Mouse (Mus musculus) central nervous system, embryonic 14 days (tissue): Measurements from ENCODE around the gene Dnajc25. TPM values are rescaled to one million over a fixed set of nuclear protein-coding genes. Genes with fewer than 3 reads are reported as not detected.

Experiments used
- polyA plus RNA-seq: library from polyadenylated mRNA; depleted of rRNA; stranded (reverse); fragments of >200 nt; gene quantifications from 2 replicates; pipeline ENCODE4 v1.2.3, GENCODE M21; 2012; rRNA removed

The Dnajc25 gene
- polyA plus RNA-seq, result 4.0 and 6.2 TPM in 2 replicates

DNA sequence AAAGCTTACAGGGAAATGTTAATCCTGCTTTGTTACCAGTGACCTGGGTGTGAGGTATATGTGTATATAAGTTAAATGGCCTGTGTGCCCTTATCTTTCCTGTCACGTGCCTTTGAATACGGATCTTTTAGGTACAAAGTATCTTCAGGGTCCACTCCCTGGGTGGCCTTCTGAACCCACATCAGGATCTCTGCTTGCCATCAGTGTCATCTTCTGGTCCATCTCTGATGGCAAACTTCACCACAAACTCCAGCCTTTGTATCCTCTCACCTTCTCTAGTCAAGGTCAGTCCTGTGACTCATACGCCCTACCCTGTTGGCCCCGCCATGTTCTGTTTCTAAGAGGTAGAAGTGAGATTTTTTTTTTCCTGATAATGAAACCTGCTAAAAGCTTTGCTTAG is at the start of gene Dnajc25:
Gene Dnajc25, plus strand, starts transcription at position 301 of the 400 bp plus-strand sequence.

DNA sequence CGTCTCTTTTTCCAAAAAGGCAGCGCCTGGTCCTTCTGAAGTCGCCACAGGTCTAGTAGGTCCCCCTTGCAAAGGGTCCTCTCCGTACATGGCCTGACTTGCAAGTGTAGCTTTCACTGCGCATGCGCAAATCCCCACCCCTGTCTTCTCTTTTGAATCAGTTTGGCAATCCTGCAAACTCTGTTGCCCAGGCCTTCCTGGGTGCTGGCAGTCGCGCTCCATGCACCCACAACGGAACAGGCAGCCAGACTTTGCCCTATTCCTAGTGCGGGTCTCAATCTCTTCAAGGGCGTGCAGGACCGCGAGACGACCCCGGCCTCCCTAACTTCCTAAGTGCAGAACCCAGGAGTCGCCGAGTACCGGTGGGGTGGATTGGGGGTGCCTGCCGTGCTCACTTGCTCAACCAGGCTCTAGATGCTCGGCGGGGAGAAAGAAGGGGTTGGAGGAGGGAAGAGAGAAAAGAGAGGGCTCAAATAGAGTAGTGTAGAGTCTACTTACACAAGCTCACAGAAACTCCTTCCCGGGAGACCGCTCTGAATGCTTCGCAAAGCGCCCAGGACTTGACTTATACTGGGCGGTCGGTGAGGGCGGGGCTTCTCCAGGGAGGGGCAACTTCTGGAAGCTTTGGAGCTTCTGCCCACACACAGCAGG is 8.2 kb upstream of the Dnajc25 start, which contains the start of gene Ptgr1:
Gene Ptgr1, minus strand, starts transcription at position 580 of the 651 bp plus-strand sequence.

DNA sequence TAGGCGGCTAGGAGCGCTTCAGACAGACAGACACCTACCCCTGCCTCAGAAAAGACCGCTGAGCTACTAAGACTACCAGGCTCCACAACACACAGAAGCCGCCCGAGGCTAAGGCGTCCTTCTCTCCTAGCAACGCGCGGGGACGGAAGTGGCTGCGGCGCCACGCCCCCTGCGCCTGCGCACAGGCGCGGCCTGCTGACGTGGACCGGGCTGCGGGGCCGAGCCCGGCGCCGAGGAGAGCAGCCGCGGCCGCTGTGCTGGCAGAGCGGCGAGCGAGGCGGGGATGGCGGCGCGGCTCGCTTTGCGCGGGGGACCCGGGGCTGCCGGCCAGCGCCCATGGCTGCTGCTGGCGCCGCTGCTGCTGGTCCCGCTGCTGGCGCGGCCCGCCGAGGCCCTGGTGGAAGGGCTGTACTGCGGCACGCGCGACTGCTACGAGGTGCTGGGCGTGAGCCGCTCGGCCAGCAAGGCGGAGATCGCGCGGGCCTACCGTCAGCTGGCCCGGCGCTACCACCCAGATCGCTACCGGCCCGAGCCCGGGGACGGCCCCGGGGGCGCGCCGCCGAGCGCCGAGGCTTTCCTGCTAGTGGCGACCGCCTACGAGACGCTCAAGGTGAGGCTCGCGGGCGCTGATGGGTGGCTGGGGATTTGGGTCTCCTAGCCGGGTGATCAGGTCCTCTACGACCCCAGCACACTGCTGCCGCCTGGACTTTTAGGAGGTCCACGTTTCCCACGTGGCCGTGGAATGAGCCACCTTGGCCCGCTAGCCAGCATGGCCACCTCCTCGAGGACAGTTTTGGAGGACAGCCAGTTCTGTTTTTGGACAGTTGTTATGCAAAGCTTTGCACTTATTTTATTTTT is 8.3 kb downstream of the Dnajc25 start, which contains the start of gene Gm20503:
Gene Gm20503, plus strand, starts transcription at position 263 of the 858 bp plus-strand sequence.

DNA sequence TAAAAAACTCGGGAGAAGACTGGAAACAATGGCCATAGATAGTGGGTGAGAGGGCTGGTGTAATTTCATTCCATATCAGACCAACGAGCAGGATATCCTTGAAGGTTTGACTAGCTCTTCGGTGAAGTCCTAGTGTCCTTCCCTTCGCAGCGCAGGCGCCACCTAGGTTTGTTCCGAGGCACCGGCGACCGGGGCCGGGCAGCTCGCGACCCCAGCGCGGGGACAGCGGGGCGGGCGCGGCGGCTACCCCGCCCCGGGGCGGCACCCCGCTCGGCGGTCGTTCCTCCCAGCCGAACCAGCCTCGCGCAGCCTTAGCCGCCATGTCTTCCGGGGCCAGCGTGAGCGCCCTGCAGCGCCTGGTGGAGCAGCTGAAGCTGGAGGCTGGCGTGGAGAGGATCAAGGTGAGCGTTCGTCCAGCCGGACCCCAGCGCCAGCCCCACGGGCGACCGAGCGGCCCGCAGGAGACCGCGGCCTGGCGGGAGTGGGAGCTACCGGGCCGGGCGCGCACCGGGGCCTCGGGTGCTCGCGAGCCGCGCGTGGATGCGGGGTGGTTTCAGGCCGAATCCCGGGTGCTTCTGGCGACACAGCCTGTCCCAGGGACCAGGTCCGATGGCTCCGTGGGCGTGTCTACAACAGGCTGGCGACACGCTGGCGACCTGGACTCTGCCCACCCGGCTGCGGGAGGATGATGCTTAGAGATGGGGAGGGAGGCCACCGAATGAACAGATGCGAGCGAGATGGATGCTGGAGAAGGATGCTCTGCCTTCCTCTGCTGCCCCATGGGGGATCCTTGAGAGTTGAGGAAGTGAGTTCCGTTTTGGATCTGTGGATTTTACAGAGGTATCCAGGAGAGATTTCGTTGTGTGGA is 40.3 kb downstream of the Dnajc25 start, which contains the start of gene Gng10:
Gene Gng10, plus strand, starts transcription at position 171 of the 868 bp plus-strand sequence.

Other genes starting within 250 kb of the Dnajc25 start
- gene Olfr267, start 207.3 kb upstream of the Dnajc25 start, polyA plus RNA-seq, result 0.31 and 0.36 TPM in 2 replicates
- gene Ecpas, start 82.3 kb upstream of the Dnajc25 start, polyA plus RNA-seq, result 28.0 and 28.1 TPM in 2 replicates
- gene Zkscan16, start 51.4 kb upstream of the Dnajc25 start, polyA plus RNA-seq, result 2.9 and 3.2 TPM in 2 replicates
- gene Ptgr1, start 7.9 kb upstream of the Dnajc25 start, polyA plus RNA-seq, result 4.0 and 6.1 TPM in 2 replicates
- gene Gm20503, start 8.1 kb downstream of the Dnajc25 start, polyA plus RNA-seq, result not detected in 2 replicates
- 65.4 and 73.0 TPM in 2 replicates for gene Gng10, start 40.0 kb downstream of the Dnajc25 start, polyA plus RNA-seq
- not detected in 2 replicates for gene AI481877, start 143.9 kb downstream of the Dnajc25 start, polyA plus RNA-seq
- 48.8 and 49.8 TPM in 2 replicates for gene Ugcg, start 194.2 kb downstream of the Dnajc25 start, polyA plus RNA-seq